Mouse (Mus musculus) stomach, postnatal 0 days (tissue): Measurements from ENCODE around the gene F2rl3.

Source experiments
- CTCF ChIP-seq: IDR thresholded peaks from 2 replicates; pipeline ENCODE4 v1.5.1; 2016; ENCODE audit warnings: antibody characterized with exemption, low read depth, mild to moderate bottlenecking, moderate library complexity
- EP300 ChIP-seq: optimal IDR thresholded peaks from 2 replicates; pipeline ENCODE3; 2016; ENCODE audit warnings: antibody characterized with exemption

DNA sequence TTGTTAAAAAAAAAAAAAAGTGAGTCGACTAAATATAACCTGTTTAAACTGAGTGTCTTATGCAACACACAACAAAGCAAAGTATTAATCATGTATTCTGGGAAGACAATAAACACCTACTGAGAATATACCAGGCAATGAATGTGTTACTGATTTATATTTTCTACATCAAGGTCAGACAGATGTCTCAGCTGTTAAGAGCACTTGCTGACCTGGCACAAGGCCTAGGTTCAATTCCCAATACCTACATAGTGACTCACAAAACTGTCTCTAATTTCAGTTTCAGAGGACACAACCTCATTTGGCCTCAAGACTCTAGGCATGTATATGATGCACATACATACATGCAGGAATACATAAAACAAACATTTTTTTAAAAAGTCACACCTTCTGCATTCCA is 16.1 kb downstream of the F2rl3 start:
- TF ChIP-seq CTCF (no peak), EP300 (no peak)
